In genomic region chr2:35397096-35397495, GRCm38 (mm10) we compare ENCODE assay signal across 11 mouse cellular contexts. TPM values are rescaled to one million over a fixed set of nuclear protein-coding genes. Genes with fewer than 3 reads are reported as not detected.
DNase-seq lines count a peak whose midpoint lies in the region; ATAC-seq and TF ChIP-seq lines count a peak whose summit lies in the region.
"Had no signal": no experiment of that assay in that cellular context is flagged by ENCODE, and none has a peak within 500 bp of the region (broad histone marks: within the 10 kb centered on the region; RNA-seq: fewer than 3 reads in every experiment).

Gene 4930402F06Rik (minus strand): TSS chr2:35397175.

- no peaks in the 10 kb centered on the region for H3K36me3 ChIP-seq in embryonic facial prominence, embryonic 14.5 days (ENCODE audit: control insufficient read depth, insufficient read depth, low read length)
- peaks cover under 1% of the 10 kb centered on the region; the same call in 1 of the 2 replicates for H3K36me3 ChIP-seq in embryonic facial prominence, embryonic 10.5 days (replicated peaks)
- 0 out of 2 replicates have a peak, but pooled peaks cover 3% of the 10 kb centered on the region for H3K36me3 ChIP-seq in lung, embryonic 15.5 days
- H3K36me3 ChIP-seq in lung, postnatal 0 days (ENCODE audit: insufficient read depth, low read length) = no peaks in the 10 kb centered on the region

- H3K4me1 ChIP-seq in embryonic facial prominence, embryonic 14.5 days (ENCODE audit: control insufficient read depth, insufficient read depth, low read length) = no peaks in the 10 kb centered on the region
- peaks cover 6% of the 10 kb centered on the region; the same call in 1 of the 2 replicates for H3K4me1 ChIP-seq in embryonic facial prominence, embryonic 10.5 days
- peaks cover 5% of the 10 kb centered on the region; the same call in 1 of the 2 replicates for H3K4me1 ChIP-seq in lung, embryonic 15.5 days
- no peaks in the 10 kb centered on the region for H3K4me1 ChIP-seq in lung, postnatal 0 days (ENCODE audit: insufficient read depth, low read depth, low read length)
- 0 out of 2 replicates have a peak, but pooled peaks cover 4% of the 10 kb centered on the region for H3K4me1 ChIP-seq in lung, adult 2 months (ENCODE audit: control insufficient read depth, insufficient read depth, low read length)

- no peak for TF ChIP-seq EP300 in lung, postnatal 0 days (IDR thresholded peaks at IDR 0.05)

- no peak within 1 kb of the TSS for H3K4me2 ChIP-seq in embryonic facial prominence, embryonic 14.5 days (ENCODE audit: low read depth, low read length)
- no peak within 1 kb of the TSS for H3K4me2 ChIP-seq in lung, embryonic 15.5 days
- no peak within 1 kb of the TSS for H3K4me2 ChIP-seq in lung, postnatal 0 days (replicated peaks; ENCODE audit: low read depth, low read length)

- TF ChIP-seq POLR2A in lung, adult 2 months (IDR thresholded peaks at IDR 0.05; ENCODE audit: borderline replicate concordance, extremely low read depth, low read depth, low read length) = no peak

- H3K9me3 ChIP-seq in embryonic facial prominence, embryonic 14.5 days (ENCODE audit: control insufficient read depth, low read length) = no peaks in the 10 kb centered on the region
- H3K9me3 ChIP-seq in embryonic facial prominence, embryonic 10.5 days = no peaks in the 10 kb centered on the region
- H3K9me3 ChIP-seq in lung, embryonic 15.5 days = no peaks in the 10 kb centered on the region
- H3K9me3 ChIP-seq in lung, postnatal 0 days (ENCODE audit: low read length) = no peaks in the 10 kb centered on the region

- H3K4me3 ChIP-seq in embryonic facial prominence, embryonic 14.5 days (ENCODE audit: low read depth, low read length) = no peak within 1 kb of the TSS
- H3K4me3 ChIP-seq in embryonic facial prominence, embryonic 10.5 days = no peak within 1 kb of the TSS
- no peak within 1 kb of the TSS for H3K4me3 ChIP-seq in lung, embryonic 15.5 days
- H3K4me3 ChIP-seq in lung, postnatal 0 days (ENCODE audit: low read depth, low read length) = no peak within 1 kb of the TSS
- no peak within 1 kb of the TSS for H3K4me3 ChIP-seq in lung, adult 2 months (replicated peaks; ENCODE audit: extremely low read depth, low read depth, low read length)
- H3K4me3 ChIP-seq: erythroblast, embryonic 14.5 days had no signal

- H3K27me3 ChIP-seq in embryonic facial prominence, embryonic 14.5 days (replicated peaks; ENCODE audit: control insufficient read depth, insufficient read depth, low read length) = no peaks in the 10 kb centered on the region
- no peaks in the 10 kb centered on the region for H3K27me3 ChIP-seq in embryonic facial prominence, embryonic 10.5 days (replicated peaks; ENCODE audit: low read depth, poor library complexity, severe bottlenecking)
- no peaks in the 10 kb centered on the region for H3K27me3 ChIP-seq in lung, embryonic 15.5 days
- H3K27me3 ChIP-seq in lung, postnatal 0 days (replicated peaks; ENCODE audit: insufficient read depth, low read length) = no peaks in the 10 kb centered on the region

- TF ChIP-seq CTCF in lung, postnatal 0 days (IDR thresholded peaks at IDR 0.05) = no peak
- TF ChIP-seq CTCF in lung, adult 2 months (IDR thresholded peaks at IDR 0.05; ENCODE audit: insufficient read depth, low read length) = no peak

- WGBS in embryonic facial prominence, embryonic 14.5 days = 54% methylated on average over 5 of the region's 5 CpGs
- 76% methylated on average over 5 of the region's 5 CpGs for WGBS in embryonic facial prominence, embryonic 10.5 days
- WGBS in lung, embryonic 15.5 days = 52% methylated on average over 5 of the region's 5 CpGs
- WGBS in lung, postnatal 0 days = 57% methylated on average over 5 of the region's 5 CpGs
- WGBS in lung, adult 2 months = 54% methylated on average over 5 of the region's 5 CpGs

- ATAC-seq in embryonic facial prominence, embryonic 14.5 days (ENCODE audit: low read depth) = no peak
- peak; percentile 19; the same call in 1 of the 2 replicates for ATAC-seq in lung, embryonic 15.5 days (ENCODE audit: borderline replicate concordance, extremely low read depth, low FRiP score, low TSS enrichment)
- no peak for ATAC-seq in lung, postnatal 0 days

- peak; percentile 48 for DNase-seq in embryonic facial prominence, embryonic 14.5 days (ENCODE audit: low spot score)
- DNase-seq in embryonic facial prominence, embryonic 10.5 days (ENCODE audit: low spot score) = no peak
- DNase-seq in lung, postnatal 0 days (ENCODE audit: low spot score) = no peak
- DNase-seq in left cerebral cortex, adult 11 months (ENCODE audit: low spot score) = peak; percentile 8
- DNase-seq in right cerebral cortex, postnatal 4 days = peak; percentile 28
- no peak for DNase-seq in adrenal gland, postnatal 4 days (ENCODE audit: low spot score in 2 of 2)
- DNase-seq in lung, adult 2 months = no peak

- H3K27ac ChIP-seq in embryonic facial prominence, embryonic 14.5 days (replicated peaks; ENCODE audit: low read depth, low read length) = no peak within 1 kb of the TSS
- no peak within 1 kb of the TSS for H3K27ac ChIP-seq in embryonic facial prominence, embryonic 10.5 days (replicated peaks)
- H3K27ac ChIP-seq in lung, embryonic 15.5 days = no peak within 1 kb of the TSS
- H3K27ac ChIP-seq in lung, postnatal 0 days (ENCODE audit: low read length) = no peak within 1 kb of the TSS
- H3K27ac ChIP-seq: kidney, postnatal 0 days had no signal

- H3K9ac ChIP-seq in embryonic facial prominence, embryonic 14.5 days (ENCODE audit: low read depth, low read length) = no peak within 1 kb of the TSS
- no peak within 1 kb of the TSS for H3K9ac ChIP-seq in lung, embryonic 15.5 days
- no peak within 1 kb of the TSS for H3K9ac ChIP-seq in lung, postnatal 0 days (replicated peaks; ENCODE audit: low read depth)

RNA-seq across cellular contexts. Expression of gene 4930402F06Rik, which starts in this region (rescaled TPM):
- polyA plus RNA-seq in embryonic facial prominence, embryonic 14.5 days (2014; fragmentation: Nextera tagmentation; extraction: Ambion mirVana) = not detected in 2 replicates
- not detected in 2 replicates for polyA plus RNA-seq in embryonic facial prominence, embryonic 10.5 days (2016; fragmentation: Nextera tagmentation; extraction: Ambion mirVana)
- polyA plus RNA-seq in lung, embryonic 15.5 days (2015; fragmentation: Nextera tagmentation; extraction: Ambion mirVana) = not detected in 2 replicates
- not detected in 2 replicates for polyA plus RNA-seq in lung, postnatal 0 days (2015; fragmentation: Nextera tagmentation; extraction: Ambion mirVana)
- total RNA-seq in adrenal gland, postnatal 4 days (2021) = not detected
- not detected in 2 replicates for polyA plus RNA-seq in lung, adult 2 months (2012; rRNA removed)
- polyA plus RNA-seq: C2C12; erythroblast, embryonic 14.5 days; kidney, postnatal 0 days had no signal

Comparison
In these comparisons a context has a peak if more than half of its experiments do, and no peak if none do; other contexts are left out.
1. Peak in DNase-seq in embryonic facial prominence, embryonic 14.5 days; RNA of the gene not detected or under 1 TPM.
2. Peak in ATAC-seq in lung, embryonic 15.5 days; RNA of the gene not detected or under 1 TPM.
3. DNase-seq: peak in left cerebral cortex, adult 11 months (single experiment) and right cerebral cortex, postnatal 4 days (single experiment); none in embryonic facial prominence, embryonic 10.5 days (single experiment), lung, postnatal 0 days (single experiment), adrenal gland, postnatal 4 days (0 of 2) and lung, adult 2 months (single experiment).